Mouse (Mus musculus) hindbrain, embryonic 13.5 days (tissue): ENCODE data around the gene Olfr1140. TPM values are rescaled to one million over a fixed set of nuclear protein-coding genes. Genes with fewer than 3 reads are reported as not detected.

ENCODE experiments used
- ATAC-seq: fragments of 200-750 bp; cut with Nextera tagmentation; 2 replicates; pipeline ENCODE4 v1.8.0; 2017; ENCODE audit warnings: moderate TSS enrichment; ENCODE audit not compliant: low FRiP score
- H3K27ac ChIP-seq: fragments of 300-500 bp; sonication (generic); 2 replicates; pipeline ENCODE4 v1.5.1; 2015; ENCODE audit warnings: inconsistent platforms, mild to moderate bottlenecking, moderate library complexity
- H3K27me3 ChIP-seq: fragments of 300-500 bp; sonication (generic); 2 replicates; pipeline ENCODE4 v1.6.1; 2015; ENCODE audit warnings: mild to moderate bottlenecking, inconsistent platforms
- H3K36me3 ChIP-seq: fragments of 300-500 bp; sonication (generic); 2 replicates; pipeline ENCODE4 v1.6.1; 2015; ENCODE audit warnings: mild to moderate bottlenecking, inconsistent platforms
- H3K4me1 ChIP-seq: fragments of 300-500 bp; sonication (generic); replicated peaks from 2 replicates; pipeline ENCODE4 v1.6.1; 2015; ENCODE audit warnings: inconsistent platforms
- H3K4me2 ChIP-seq: fragments of 300-500 bp; sonication (generic); 2 replicates; pipeline ENCODE4 v1.6.1; 2015; ENCODE audit warnings: inconsistent platforms, mild to moderate bottlenecking, moderate library complexity
- H3K4me3 ChIP-seq: fragments of 300-500 bp; sonication (generic); 2 replicates; pipeline ENCODE4 v1.5.1; 2015; ENCODE audit warnings: mild to moderate bottlenecking, inconsistent platforms
- H3K9ac ChIP-seq: fragments of 300-500 bp; sonication (generic); 2 replicates; pipeline ENCODE4 v1.6.1; 2015; ENCODE audit warnings: mild to moderate bottlenecking, inconsistent platforms
- H3K9me3 ChIP-seq: fragments of 300-500 bp; sonication (generic); 2 replicates; pipeline ENCODE4 v1.6.1; 2016; ENCODE audit warnings: inconsistent platforms
- WGBS: fragments of 180-500 bp; shearing (Covaris S2); methylation state at CpG from one replicate; pipeline ENCODE4 v1.1.7; 2015; 5-methylcytosine and 5-hydroxymethylcytosine counted together
- polyA plus RNA-seq: library from polyadenylated mRNA; unstranded; fragments of >200 nt; fragmentation: Nextera tagmentation; extraction: Ambion mirVana; gene quantifications from 2 replicates; pipeline ENCODE4 v1.2.1, GENCODE M21; 2015

Olfr1140 gene
- polyA plus RNA-seq = not detected in 2 replicates

GRCm38 (mm10) chr2:87743452-87743851, at the start of gene Olfr1140:
TSS of gene Olfr1140 (plus strand) at chr2:87743752.
- H3K9me3 ChIP-seq = no peaks in the 10 kb centered on the region
- WGBS = 70% methylated on average over 3 of the region's 3 CpGs
- H3K27me3 ChIP-seq = no peaks in the 10 kb centered on the region
- no peak for ATAC-seq
- H3K9ac ChIP-seq = no peak within 1 kb of the TSS
- H3K4me3 ChIP-seq = no peak within 1 kb of the TSS
- no peaks in the 10 kb centered on the region for H3K4me1 ChIP-seq
- H3K36me3 ChIP-seq = no peaks in the 10 kb centered on the region
- no peak within 1 kb of the TSS for H3K27ac ChIP-seq
- H3K4me2 ChIP-seq = no peak within 1 kb of the TSS

- Histone ChIP-seq H3K36me3 (no peaks in the 10 kb centered on the region), H3K9me3 (no peaks in the 10 kb centered on the region), H3K4me3 (no peak within 1 kb of the TSS), H3K27me3 (no peaks in the 10 kb centered on the region), H3K27ac (no peak within 1 kb of the TSS), H3K9ac (no peak within 1 kb of the TSS), H3K4me1 (no peaks in the 10 kb centered on the region), H3K4me2 (no peak within 1 kb of the TSS)
- ATAC-seq = no peak
Observed at GRCm38 (mm10) chr2:87693847-87694246, 49.7 kb upstream of the Olfr1140 start, which contains the start of gene Olfr1136. TSS of gene Olfr1136 (minus strand) at chr2:87693947.

DNA sequence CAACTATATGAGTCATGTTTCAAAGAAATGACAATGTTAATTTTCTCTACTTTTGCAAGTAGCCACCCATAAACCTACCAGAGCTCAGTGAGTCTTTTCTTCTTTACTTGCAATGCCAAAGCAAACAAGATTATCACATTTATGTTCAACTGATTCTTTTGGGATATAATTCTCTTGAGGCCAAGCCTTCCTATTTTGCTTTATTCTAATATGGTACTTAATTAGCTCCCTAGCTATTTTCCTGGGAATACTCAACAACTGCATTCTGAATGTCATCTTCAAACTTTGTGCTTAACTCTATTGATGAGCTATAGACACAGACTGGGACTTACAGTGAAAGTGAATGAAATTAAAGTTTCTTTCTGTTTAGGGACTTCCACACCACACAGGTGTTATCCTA, 30.5 kb upstream of the Olfr1140 start, which contains the start of gene Olfr1137:
Gene Olfr1137, minus strand, starts transcription at position 101 of the 400 bp plus-strand sequence.
- Histone ChIP-seq H3K27ac (no peak within 1 kb of the TSS), H3K27me3 (no peaks in the 10 kb centered on the region), H3K4me2 (no peak within 1 kb of the TSS), H3K4me3 (no peak within 1 kb of the TSS), H3K4me1 (no peaks in the 10 kb centered on the region), H3K36me3 (no peaks in the 10 kb centered on the region), H3K9me3 (no peaks in the 10 kb centered on the region), H3K9ac (no peak within 1 kb of the TSS)
- no peak for ATAC-seq

GRCm38 (mm10) chr2:87739878-87740277, 3.7 kb upstream of the Olfr1140 start, which contains the start of gene Olfr1138:
TSS of gene Olfr1138 (minus strand) at chr2:87739978.
- Histone ChIP-seq H3K4me1 (no peaks in the 10 kb centered on the region), H3K4me2 (no peak within 1 kb of the TSS), H3K36me3 (no peaks in the 10 kb centered on the region), H3K4me3 (no peak within 1 kb of the TSS), H3K9me3 (no peaks in the 10 kb centered on the region), H3K27ac (no peak within 1 kb of the TSS), H3K27me3 (no peaks in the 10 kb centered on the region), H3K9ac (no peak within 1 kb of the TSS)
- 72% methylated on average over 1 of the region's 1 CpGs for WGBS
- ATAC-seq = no peak

DNA sequence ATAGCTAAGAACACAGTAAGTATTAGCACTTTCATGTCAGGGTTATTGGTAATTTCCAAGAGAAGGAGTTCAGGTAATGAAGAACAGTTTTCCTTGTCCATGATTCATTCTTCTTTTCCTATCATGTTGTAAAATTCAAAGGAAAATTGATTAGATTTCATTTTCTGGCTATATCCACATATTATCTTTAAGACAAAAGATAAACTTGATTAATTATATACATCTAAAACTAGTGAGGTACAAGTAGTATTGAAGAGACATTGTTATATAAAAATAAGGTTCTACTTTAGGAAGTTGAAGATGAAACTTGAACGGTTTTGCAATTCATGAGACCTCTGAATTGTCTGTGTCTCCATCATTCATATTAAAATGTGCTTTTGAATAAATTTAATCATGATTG, 10.3 kb downstream of the Olfr1140 start, which contains the start of gene Olfr1141:
Gene Olfr1141, minus strand, starts transcription at position 101 of the 400 bp plus-strand sequence.
- Histone ChIP-seq H3K27ac (no peak within 1 kb of the TSS), H3K4me3 (no peak within 1 kb of the TSS), H3K27me3 (no peaks in the 10 kb centered on the region), H3K9me3 (no peaks in the 10 kb centered on the region), H3K4me1 (no peaks in the 10 kb centered on the region), H3K9ac (no peak within 1 kb of the TSS), H3K36me3 (no peaks in the 10 kb centered on the region), H3K4me2 (no peak within 1 kb of the TSS)
- 83% methylated on average over 1 of the region's 1 CpGs for WGBS
- no peak for ATAC-seq

DNA sequence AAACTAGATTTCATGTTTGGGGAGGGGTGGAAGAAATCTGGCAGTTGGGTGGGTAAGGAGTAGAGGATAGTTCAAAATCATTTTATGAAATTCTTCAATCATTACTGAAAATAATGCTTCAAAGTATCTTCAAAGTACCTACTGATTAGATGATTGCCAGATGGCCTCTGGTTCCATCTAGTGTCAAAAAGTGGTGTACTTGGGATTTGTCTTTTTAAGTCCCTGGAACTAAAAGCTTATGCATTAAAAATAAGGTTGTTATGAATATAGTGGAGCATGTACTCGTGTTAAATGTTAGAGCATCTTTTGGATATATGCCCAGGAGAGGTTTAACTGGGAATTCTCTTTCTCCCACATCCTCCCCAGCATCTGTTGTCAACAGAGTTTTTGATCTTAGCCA, 32.6 kb downstream of the Olfr1140 start:
- Histone ChIP-seq H3K36me3 (no peaks in the 10 kb centered on the region), H3K27ac (no peak overlapping the region), H3K4me2 (no peak overlapping the region), H3K4me1 (no peaks in the 10 kb centered on the region), H3K9ac (no peak overlapping the region), H3K27me3 (no peaks in the 10 kb centered on the region), H3K9me3 (no peaks in the 10 kb centered on the region), H3K4me3 (no peak overlapping the region)
- 61% methylated on average over 1 of the region's 1 CpGs for WGBS
- no peak for ATAC-seq

GRCm38 (mm10) chr2:87779183-87779582, 35.6 kb downstream of the Olfr1140 start, which contains the start of gene Olfr152:
TSS of gene Olfr152 (plus strand) at chr2:87779483.
- H3K27ac ChIP-seq = no peak within 1 kb of the TSS
- H3K4me1 ChIP-seq = no peaks in the 10 kb centered on the region
- H3K4me3 ChIP-seq = no peak within 1 kb of the TSS
- no peak within 1 kb of the TSS for H3K4me2 ChIP-seq
- no peaks in the 10 kb centered on the region for H3K27me3 ChIP-seq
- H3K9ac ChIP-seq = no peak within 1 kb of the TSS
- H3K36me3 ChIP-seq = no peaks in the 10 kb centered on the region
- H3K9me3 ChIP-seq = no peaks in the 10 kb centered on the region
- 83% methylated on average over 4 of the region's 4 CpGs for WGBS
- no peak for ATAC-seq

Other genes starting within 250 kb of the Olfr1140 start
- gene Pramel7, start 246.7 kb upstream of the Olfr1140 start, polyA plus RNA-seq = not detected in 2 replicates
- not detected in 2 replicates for gene Pramel6, start 237.2 kb upstream of the Olfr1140 start, polyA plus RNA-seq
- gene Olfr153, start 212.0 kb upstream of the Olfr1140 start, polyA plus RNA-seq = not detected in 2 replicates
- gene Olfr1128, start 198.2 kb upstream of the Olfr1140 start, polyA plus RNA-seq = not detected in 2 replicates
- gene Olfr1129, start 169.8 kb upstream of the Olfr1140 start, polyA plus RNA-seq = not detected in 2 replicates
- not detected in 2 replicates for gene Olfr1130, start 137.5 kb upstream of the Olfr1140 start, polyA plus RNA-seq
- gene Olfr1131, start 116.6 kb upstream of the Olfr1140 start, polyA plus RNA-seq = not detected in 2 replicates
- gene Olfr1132, start 106.2 kb upstream of the Olfr1140 start, polyA plus RNA-seq = not detected in 2 replicates
- gene Olfr1133, start 96.4 kb upstream of the Olfr1140 start, polyA plus RNA-seq = not detected in 2 replicates
- gene Olfr1134, start 85.3 kb upstream of the Olfr1140 start, polyA plus RNA-seq = not detected in 2 replicates
- gene Olfr1135, start 70.1 kb upstream of the Olfr1140 start, polyA plus RNA-seq = not detected in 2 replicates
- gene Olfr1136, start 49.8 kb upstream of the Olfr1140 start, polyA plus RNA-seq = not detected in 2 replicates
- not detected in 2 replicates for gene Olfr1137, start 30.6 kb upstream of the Olfr1140 start, polyA plus RNA-seq
- not detected in 2 replicates for gene Olfr1138, start 3.8 kb upstream of the Olfr1140 start, polyA plus RNA-seq
- not detected in 2 replicates for gene Olfr1141, start 10.2 kb downstream of the Olfr1140 start, polyA plus RNA-seq
- gene Olfr152, start 35.7 kb downstream of the Olfr1140 start, polyA plus RNA-seq = not detected in 2 replicates
- not detected in 2 replicates for gene Olfr1143, start 56.8 kb downstream of the Olfr1140 start, polyA plus RNA-seq
- not detected in 2 replicates for gene Olfr1145, start 66.1 kb downstream of the Olfr1140 start, polyA plus RNA-seq
- gene Olfr1148, start 86.8 kb downstream of the Olfr1140 start, polyA plus RNA-seq = not detected in 2 replicates
- gene Olfr1150-ps1, start 100.2 kb downstream of the Olfr1140 start, polyA plus RNA-seq = not detected in 2 replicates
- gene Olfr1151, start 112.1 kb downstream of the Olfr1140 start, polyA plus RNA-seq = not detected in 2 replicates
- gene Olfr1152, start 122.7 kb downstream of the Olfr1140 start, polyA plus RNA-seq = not detected in 2 replicates
- not detected in 2 replicates for gene Olfr1153, start 151.2 kb downstream of the Olfr1140 start, polyA plus RNA-seq
- not detected in 2 replicates for gene Olfr1154, start 161.4 kb downstream of the Olfr1140 start, polyA plus RNA-seq
- not detected in 2 replicates for gene Olfr1155, start 201.4 kb downstream of the Olfr1140 start, polyA plus RNA-seq
- gene Olfr1156, start 209.3 kb downstream of the Olfr1140 start, polyA plus RNA-seq = not detected in 2 replicates
- not detected in 2 replicates for gene Olfr1157, start 224.5 kb downstream of the Olfr1140 start, polyA plus RNA-seq
- not detected in 2 replicates for gene Olfr74, start 230.9 kb downstream of the Olfr1140 start, polyA plus RNA-seq
- not detected in 2 replicates for gene Olfr1158, start 246.4 kb downstream of the Olfr1140 start, polyA plus RNA-seq